Mouse (Mus musculus): ENCODE measurements around the gene Zfp428. TPM values are rescaled to one million over a fixed set of nuclear protein-coding genes. Genes with fewer than 3 reads are reported as not detected.

The Zfp428 gene
- total RNA-seq, 1 experiment = 114 TPM

- no peak overlapping the region for H3K4me3 ChIP-seq (ENCODE audit: insufficient read depth in 1 of 2, low read depth in 1 of 2, low read length in 2 of 2, poor library complexity in 1 of 2, severe bottlenecking in 1 of 2)
Observed at GRCm38 (mm10) chr7:24563837-24564206, 57.0 kb downstream of the Zfp428 start.

GRCm38 (mm10) chr7:24564607-24565265, 57.9 kb downstream of the Zfp428 start:
- H3K36me3 ChIP-seq (ENCODE audit: control insufficient read depth, insufficient read depth, low read length, poor library complexity, severe bottlenecking) = peaks cover 42% of the 10 kb centered on the region
- no peak overlapping the region for H3K4me3 ChIP-seq (ENCODE audit: insufficient read depth in 1 of 2, low read depth in 1 of 2, low read length in 2 of 2, poor library complexity in 1 of 2, severe bottlenecking in 1 of 2)
- H3K9ac ChIP-seq (ENCODE audit: insufficient read depth, low read depth, low read length, poor library complexity, severe bottlenecking) = no peak overlapping the region
- no peak overlapping the region for H3K27ac ChIP-seq (ENCODE audit: insufficient read depth, low read depth, low read length, poor library complexity, severe bottlenecking)
- H3K9me3 ChIP-seq (ENCODE audit: control insufficient read depth, insufficient read depth, low read depth, low read length) = no peaks in the 10 kb centered on the region
- in situ Hi-C loops (cut with MboI; ENCODE audit: low sequenced_read_pairs in 2 of 2, unreplicated experiment in 2 of 2) = no loop called here
- no peak for TF ChIP-seq CHD2 (IDR thresholded peaks at IDR 0.05; ENCODE audit: low read depth, low read length)
- DNase-seq (ENCODE audit: low read depth, low spot score) = no peak
- H3K4me1 ChIP-seq (ENCODE audit: control insufficient read depth in 2 of 2, insufficient read depth in 2 of 2, low read length in 2 of 2, poor library complexity in 1 of 2) = peaks cover 0 to 12% of the 10 kb centered on the region in 2 experiments; a peak in 1 of 4 replicates

More at GRCm38 (mm10) chr7:24563837-24564206, 57.0 kb downstream of the Zfp428 start:
- TF ChIP-seq ZNF384 (IDR thresholded peaks at IDR 0.05; ENCODE audit: low read depth, low read length) = no peak
- no peak for TF ChIP-seq CHD2 (IDR thresholded peaks at IDR 0.05; ENCODE audit: low read depth, low read length)
- no peak for TF ChIP-seq MAFK (IDR thresholded peaks at IDR 0.05; ENCODE audit: insufficient read depth, low read depth, low read length)
- no peak for TF ChIP-seq ZC3H11A (IDR thresholded peaks at IDR 0.05; ENCODE audit: borderline replicate concordance, low read depth, low read length)
- no peak for TF ChIP-seq HCFC1 (IDR thresholded peaks at IDR 0.05; ENCODE audit: borderline replicate concordance, insufficient read depth, low read length)
- no peak for DNase-seq (ENCODE audit: low read depth, low spot score)
- H3K9me3 ChIP-seq (ENCODE audit: control insufficient read depth, insufficient read depth, low read depth, low read length) = no peaks in the 10 kb centered on the region
- H3K9ac ChIP-seq (ENCODE audit: insufficient read depth, low read depth, low read length, poor library complexity, severe bottlenecking) = no peak overlapping the region
- H3K27ac ChIP-seq (ENCODE audit: insufficient read depth, low read depth, low read length, poor library complexity, severe bottlenecking) = no peak overlapping the region
- in situ Hi-C loops (cut with MboI; ENCODE audit: low sequenced_read_pairs in 2 of 2, unreplicated experiment in 2 of 2) = no loop called here
- peaks cover 45% of the 10 kb centered on the region for H3K36me3 ChIP-seq (ENCODE audit: control insufficient read depth, insufficient read depth, low read length, poor library complexity, severe bottlenecking)
- peaks cover 0 to 12% of the 10 kb centered on the region in 2 experiments; a peak in 1 of 4 replicates for H3K4me1 ChIP-seq (ENCODE audit: control insufficient read depth in 2 of 2, insufficient read depth in 2 of 2, low read length in 2 of 2, poor library complexity in 1 of 2)

Other genes starting within 250 kb of the Zfp428 start
- gene Zfp93, start 236.6 kb upstream of the Zfp428 start, total RNA-seq (2012; rRNA removed) = 4.2 and 4.7 TPM in 2 replicates
- 22.4 and 30.4 TPM in 2 replicates for gene Zfp61, start 205.8 kb upstream of the Zfp428 start, total RNA-seq (2012; rRNA removed)
- gene Zfp94, start 190.3 kb upstream of the Zfp428 start, total RNA-seq (2012; rRNA removed) = 5.4 and 8.0 TPM in 2 replicates
- 2.3 and 2.4 TPM in 2 replicates for gene Tescl, start 173.1 kb upstream of the Zfp428 start, total RNA-seq (2012; rRNA removed)
- gene Lypd5, start 157.8 kb upstream of the Zfp428 start, total RNA-seq (2012; rRNA removed) = not detected in 2 replicates
- 3.2 and 5.3 TPM in 2 replicates for gene Kcnn4, start 136.7 kb upstream of the Zfp428 start, total RNA-seq (2012; rRNA removed)
- gene Smg9, start 107.4 kb upstream of the Zfp428 start, total RNA-seq (2012; rRNA removed) = 25.7 and 35.7 TPM in 2 replicates
- 0.16 TPM in 1 of 2 replicates, not detected in the other for gene Irgc1, start 54.7 kb upstream of the Zfp428 start, total RNA-seq (2012; rRNA removed)
- gene Plaur, start 44.5 kb upstream of the Zfp428 start, total RNA-seq (2012; rRNA removed) = 99.5 and 118 TPM in 2 replicates
- gene Cadm4, start 25.0 kb upstream of the Zfp428 start, total RNA-seq (2012; rRNA removed) = 10.8 and 21.4 TPM in 2 replicates
- 1.2 and 1.6 TPM in 2 replicates for gene AC161166.1, start 5.4 kb downstream of the Zfp428 start, total RNA-seq (2012; rRNA removed)
- 6.2 and 6.4 TPM in 2 replicates for gene Irgq, start 23.7 kb downstream of the Zfp428 start, total RNA-seq (2012; rRNA removed)
- gene Pinlyp, start 39.1 kb downstream of the Zfp428 start, total RNA-seq (2012; rRNA removed) = 0.58 TPM in 1 of 2 replicates, not detected in the other
- 69.7 and 144 TPM in 2 replicates for gene Xrcc1, start 39.3 kb downstream of the Zfp428 start, total RNA-seq (2012; rRNA removed)
- 14.3 and 14.7 TPM in 2 replicates for gene Ethe1, start 80.5 kb downstream of the Zfp428 start, total RNA-seq (2012; rRNA removed)
- gene Zfp575, start 80.6 kb downstream of the Zfp428 start, total RNA-seq (2012; rRNA removed) = 0.22 TPM in 1 of 2 replicates, not detected in the other
- 1.5 and 1.8 TPM in 2 replicates for gene Phldb3, start 103.8 kb downstream of the Zfp428 start, total RNA-seq (2012; rRNA removed)
- gene Lypd3, start 129.5 kb downstream of the Zfp428 start, total RNA-seq (2012; rRNA removed) = 0.13 and 0.32 TPM in 2 replicates
- gene Tex101, start 169.7 kb downstream of the Zfp428 start, total RNA-seq (2012; rRNA removed) = 9.5 and 10.0 TPM in 2 replicates
- gene BC049730, start 202.2 kb downstream of the Zfp428 start, total RNA-seq (2012; rRNA removed) = not detected in 2 replicates
- not detected in 2 replicates for gene Gm4763, start 219.9 kb downstream of the Zfp428 start, total RNA-seq (2012; rRNA removed)

All from ES-E14 (cell line).